Mouse (Mus musculus) testis, postnatal 14 days (tissue): ENCODE results near the gene Olfr588-ps1.
"Not testable (repeated sequence)": the region's sequence is repeated elsewhere in the genome, so short reads cannot be mapped to it uniquely, and the experiment has no call there.

Experiments used
- DNase-seq: peaks from one replicate; pipeline ENCODE4 v3.0.0; 2021; ENCODE audit warnings: low spot score

Olfr588-ps1 gene

DNA sequence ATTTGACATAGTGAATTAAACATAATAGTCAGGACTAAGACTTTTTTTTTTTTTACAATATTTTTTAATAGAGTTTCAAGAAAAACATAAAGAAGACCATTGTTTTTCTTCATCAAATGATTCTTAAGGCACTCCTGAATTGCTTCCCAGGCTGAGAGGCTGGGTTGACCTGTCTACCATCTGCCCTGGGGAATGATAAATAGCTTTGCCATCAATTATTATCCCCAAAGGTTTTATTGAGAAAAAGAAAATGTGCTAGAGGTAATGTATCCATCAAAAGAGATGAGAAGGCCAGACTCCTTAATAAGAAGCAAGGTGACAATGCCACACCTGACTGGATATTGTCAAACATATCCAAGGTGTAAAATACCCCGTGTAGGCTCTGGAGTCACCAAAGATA lies at the start of gene Olfr588-ps1:
Gene Olfr588-ps1 (plus strand): TSS at position 301 of the 400 bp plus-strand sequence.
- DNase-seq, result no peak

DNA sequence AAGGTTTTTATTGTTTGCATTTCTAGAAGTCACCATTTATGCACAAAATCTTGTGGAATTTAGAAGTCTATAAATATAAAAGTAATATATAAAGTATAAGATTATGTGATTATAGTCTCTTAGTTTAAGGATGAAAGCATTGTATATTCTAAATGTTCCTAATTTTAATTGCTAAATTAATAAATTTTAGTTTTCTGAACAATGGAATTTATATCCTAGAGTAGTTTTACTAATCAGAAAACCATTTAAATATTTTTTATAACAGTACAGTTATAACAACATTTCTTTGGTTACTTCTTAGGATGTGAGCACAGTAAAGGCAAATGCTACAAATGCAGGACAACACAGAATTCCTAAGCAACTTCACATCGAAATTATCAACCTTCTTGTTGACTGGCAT lies 43.3 kb upstream of the Olfr588-ps1 start, which contains the start of gene Olfr585:
Gene Olfr585 (plus strand): TSS at position 301 of the 400 bp plus-strand sequence.
- DNase-seq, result no peak

DNA sequence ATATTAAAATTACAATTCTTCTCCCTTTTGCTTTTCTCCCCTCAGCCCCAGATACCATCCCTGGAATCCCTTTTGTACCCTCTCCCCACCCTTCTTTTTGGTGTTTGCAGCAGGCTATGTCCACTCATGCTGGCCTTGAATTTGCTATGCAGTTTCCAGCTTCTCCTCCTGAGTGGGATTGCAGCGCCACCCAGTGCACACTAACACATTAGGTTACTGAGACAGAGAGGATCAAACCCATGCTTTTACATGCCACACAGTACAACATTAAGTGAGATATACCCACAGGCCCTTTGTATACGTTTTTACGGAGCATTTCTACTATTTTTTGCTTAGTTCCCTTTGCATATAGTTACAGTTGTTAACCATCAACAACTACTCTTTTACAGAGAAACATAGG lies 21.3 kb upstream of the Olfr588-ps1 start:
- no peak for DNase-seq

DNA sequence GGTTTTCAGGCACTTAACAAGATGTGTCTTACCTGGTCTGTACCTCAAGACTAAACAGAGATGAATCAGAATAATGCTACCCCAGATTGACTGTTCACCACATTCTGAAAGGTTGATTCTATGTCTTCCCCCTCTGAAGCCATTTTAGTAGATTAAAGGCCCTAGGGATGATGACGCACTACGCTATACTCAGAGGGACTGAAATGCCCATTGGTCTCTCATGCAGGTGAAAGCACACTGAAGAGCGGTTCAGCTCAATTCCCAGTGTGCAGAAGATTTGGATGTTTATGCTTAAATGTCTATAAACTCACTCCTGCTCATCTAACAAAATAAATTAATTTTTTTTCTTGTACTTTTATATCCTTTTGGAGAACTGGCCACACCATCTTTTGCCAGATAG lies 15.1 kb upstream of the Olfr588-ps1 start, which contains the start of gene Olfr586:
Gene Olfr586 (minus strand): TSS at position 101 of the 400 bp plus-strand sequence.
- no peak for DNase-seq

DNA sequence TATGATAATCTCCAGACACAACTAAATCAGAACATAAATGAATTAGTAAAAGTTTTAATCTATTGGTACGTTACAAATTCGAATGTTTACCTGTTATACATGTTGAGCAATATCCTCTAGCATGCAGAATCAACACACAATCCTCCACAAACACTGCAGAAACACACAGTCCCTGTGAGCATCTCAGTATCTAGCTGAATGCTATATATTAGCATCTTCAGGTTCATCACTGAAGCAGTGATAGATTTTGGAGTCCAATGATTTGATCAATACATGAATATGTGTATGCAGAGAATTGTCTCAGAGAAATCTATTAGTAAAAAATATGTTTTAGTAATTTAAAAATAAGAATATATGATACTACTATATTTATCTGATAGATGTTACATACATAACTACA lies 15.6 kb downstream of the Olfr588-ps1 start, which contains the start of gene Olfr589:
Gene Olfr589 (minus strand): TSS at position 101 of the 400 bp plus-strand sequence.
- DNase-seq, result no peak

DNA sequence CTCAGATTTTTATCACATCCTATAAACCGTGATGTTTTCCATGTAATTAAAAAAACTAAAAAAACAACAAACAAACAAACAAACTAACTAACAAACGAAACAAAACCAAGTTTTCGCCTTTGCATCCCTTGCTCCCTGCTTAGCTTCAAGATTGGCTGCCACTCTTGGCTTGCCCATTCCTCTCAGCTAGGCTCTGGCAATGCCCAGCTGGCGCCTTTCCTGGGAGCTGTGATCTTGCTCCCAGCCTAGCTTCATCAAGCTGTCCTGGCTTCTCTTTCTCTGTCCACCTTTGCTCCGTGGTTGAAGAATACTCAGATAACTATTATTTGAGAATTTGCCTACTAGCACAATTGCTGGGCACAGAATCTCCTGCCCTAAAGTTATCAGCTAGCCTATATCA lies 29.0 kb downstream of the Olfr588-ps1 start:
- DNase-seq, result no peak

GRCm38 (mm10) chr7:103178240-103178639 lies 37.6 kb downstream of the Olfr588-ps1 start, which contains the start of gene Olfr591:
Olfr591 (minus strand) TSS chr7:103178340.
- no peak for DNase-seq

DNA sequence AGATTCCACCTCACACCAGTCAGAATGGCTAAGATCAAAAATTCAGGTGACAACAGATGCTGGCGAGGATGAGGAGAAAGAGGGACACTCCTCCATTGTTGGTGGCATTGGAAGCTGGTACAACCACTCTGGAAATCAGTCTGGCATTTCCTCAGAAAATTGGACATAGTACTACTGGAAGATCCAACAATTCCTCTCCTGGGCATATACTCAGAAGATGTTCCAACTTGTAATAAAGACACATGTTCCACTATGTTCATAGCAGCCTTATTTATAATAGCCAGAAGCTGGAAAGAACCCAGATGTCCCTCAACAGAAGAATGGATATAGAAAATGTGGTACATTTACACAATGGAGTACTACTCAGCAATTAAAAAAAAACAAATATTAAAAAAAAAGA lies 43.8 kb downstream of the Olfr588-ps1 start, which contains the start of gene Olfr592:
Gene Olfr592 (plus strand): TSS at position 301 of the 400 bp plus-strand sequence.
- not testable (repeated sequence) for DNase-seq
